Mouse (Mus musculus): ENCODE results near the gene Mms22l.
"Not testable (repeated sequence)": the region's sequence is repeated elsewhere in the genome, so short reads cannot be mapped to it uniquely, and the experiment has no call there.

The Mms22l gene

DNA sequence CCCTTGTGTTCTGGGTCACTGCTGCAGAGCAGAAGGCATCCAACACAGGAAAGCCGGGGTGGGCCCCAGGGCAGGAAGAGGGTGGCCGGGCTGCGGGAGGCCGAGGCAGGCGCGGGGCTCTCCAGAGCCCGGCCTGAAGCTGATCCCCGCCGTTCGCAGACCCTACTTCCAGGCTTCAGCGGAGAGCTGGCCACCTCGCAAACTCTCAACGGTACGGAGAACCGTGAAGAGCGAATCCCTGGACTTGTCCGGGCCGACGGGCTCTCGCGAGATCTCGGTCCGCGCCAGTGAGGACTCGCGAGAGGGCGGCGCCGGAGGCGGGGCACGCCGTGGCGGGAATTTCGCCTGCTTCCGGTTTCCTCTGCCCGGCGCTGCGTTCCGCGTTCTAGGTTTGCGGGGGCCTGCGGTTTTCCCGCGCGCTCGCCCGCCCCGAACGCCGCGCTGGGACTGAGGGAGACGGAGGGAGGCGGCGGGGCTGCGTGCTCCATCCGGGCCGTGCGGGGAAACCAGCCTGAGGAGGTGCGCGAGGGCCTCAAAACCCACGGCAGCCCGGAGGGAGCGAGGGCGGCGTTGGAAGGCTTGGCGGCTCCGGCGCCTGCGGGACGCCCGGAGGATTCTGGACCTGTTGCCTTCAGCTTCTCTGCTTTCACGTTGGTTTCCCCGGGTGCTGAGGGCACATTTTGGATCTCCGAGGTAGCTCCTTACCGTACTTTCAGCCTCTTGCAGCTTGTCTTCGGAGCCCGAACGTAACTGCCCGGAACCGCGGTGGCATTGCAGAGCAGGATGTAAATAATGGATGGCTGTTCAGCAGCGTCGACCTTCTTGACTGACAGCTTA, at the start of gene Mms22l:
Gene Mms22l, plus strand, starts transcription at position 336 of the 837 bp plus-strand sequence.
- DNase-seq (ENCODE audit: low read depth, low spot score) = peak; percentile 84

DNA sequence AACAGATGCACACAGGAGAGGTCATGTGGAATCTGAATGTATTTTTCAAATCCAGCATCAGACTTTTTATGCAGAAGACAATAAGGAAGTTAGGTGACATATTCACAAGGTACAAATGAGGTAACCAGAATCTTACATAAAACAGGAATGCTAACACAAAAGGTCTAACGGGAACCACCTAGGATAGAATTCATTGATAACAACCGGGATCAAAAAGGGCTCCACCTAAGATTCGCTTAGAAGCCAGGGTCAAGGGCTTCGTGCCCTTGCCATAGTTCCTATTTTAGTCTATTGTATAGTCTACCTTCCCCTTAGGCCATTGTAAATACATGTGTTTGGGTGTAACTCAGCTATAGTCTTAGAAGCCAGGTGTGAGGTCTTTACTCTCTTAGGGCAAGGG, 12.2 kb upstream of the Mms22l start:
- DNase-seq (ENCODE audit: low read depth, low spot score) = not testable (repeated sequence)

DNA sequence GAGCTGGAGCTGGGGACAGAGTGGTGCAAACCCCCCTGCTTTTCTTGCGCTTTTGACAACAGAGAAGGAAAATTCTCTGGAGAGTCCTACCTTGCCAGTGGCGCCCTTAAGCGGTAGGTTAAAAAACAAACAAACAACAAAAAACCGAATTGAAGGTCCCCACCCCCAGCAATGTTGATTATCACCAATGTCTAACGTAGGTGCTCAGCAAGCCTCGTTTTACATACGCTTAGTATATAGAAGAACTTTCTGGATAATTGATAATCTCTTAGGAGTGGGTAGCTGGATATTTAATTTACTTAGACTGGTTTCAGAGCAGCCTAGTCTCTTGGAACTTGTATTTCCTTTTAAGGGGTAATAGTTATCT, 685 bp downstream of the Mms22l start:
- peak; percentile 3 for DNase-seq (ENCODE audit: low read depth, low spot score)

DNA sequence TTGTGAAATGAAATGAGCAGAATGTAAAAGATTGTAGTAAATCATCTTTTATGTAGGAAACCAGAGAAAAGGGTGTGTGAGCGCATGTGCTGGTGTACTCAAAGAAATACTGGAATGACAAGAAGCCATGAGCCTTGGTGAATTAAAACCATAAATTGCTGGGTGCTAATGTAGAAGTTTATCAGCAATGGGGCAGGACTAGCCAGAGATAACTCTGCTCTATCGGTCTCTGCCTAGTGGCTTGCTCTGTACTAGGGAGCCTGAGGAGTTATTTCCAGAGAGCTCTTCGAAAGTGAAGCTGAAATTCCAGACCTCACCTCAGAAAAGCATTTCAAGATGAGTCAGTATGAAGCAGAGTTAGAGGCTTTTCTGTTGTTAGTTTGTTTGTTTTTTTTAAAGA, 12.9 kb downstream of the Mms22l start:
- DNase-seq (ENCODE audit: low read depth, low spot score) = no peak

DNA sequence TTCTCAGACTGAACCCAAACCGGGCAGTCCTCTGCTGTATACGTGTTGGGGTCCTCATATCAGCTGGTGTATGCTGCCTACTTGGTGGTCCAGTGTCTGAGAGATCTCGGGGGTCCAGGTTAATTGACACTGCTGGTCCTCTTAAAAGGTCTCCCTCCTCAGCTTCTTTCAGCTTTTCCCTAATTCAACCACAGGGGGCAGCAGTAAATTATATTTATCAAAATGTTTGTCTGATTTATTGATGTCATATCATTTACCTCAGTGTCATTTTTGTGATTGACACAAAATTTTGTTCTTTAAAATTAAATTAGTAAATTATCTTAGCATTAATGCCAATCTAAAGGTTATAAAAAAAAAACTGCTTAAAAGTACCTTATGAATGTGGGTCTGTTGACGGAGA, 40.7 kb downstream of the Mms22l start:
- no peak for DNase-seq (ENCODE audit: low read depth, low spot score)

DNA sequence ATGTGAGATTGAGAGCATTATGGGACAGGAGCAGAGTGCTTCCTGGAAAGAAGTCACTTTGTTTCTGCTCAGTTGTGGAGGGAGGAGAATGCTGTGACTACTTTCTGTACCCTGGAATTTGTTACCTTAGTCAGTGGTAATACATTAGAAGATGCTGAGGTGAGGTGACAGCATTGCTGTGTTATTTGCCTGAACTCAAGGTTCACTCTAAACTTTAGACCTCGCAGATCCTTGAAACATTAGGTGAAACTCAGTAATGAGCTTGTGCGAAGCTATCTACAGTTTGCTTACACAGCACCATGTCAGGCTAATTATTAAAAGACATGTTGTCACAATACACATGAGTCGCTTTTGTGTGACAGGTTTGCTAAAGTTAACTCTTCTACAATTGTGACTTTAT, 47.2 kb downstream of the Mms22l start:
- no peak for DNase-seq (ENCODE audit: low read depth, low spot score)

DNA sequence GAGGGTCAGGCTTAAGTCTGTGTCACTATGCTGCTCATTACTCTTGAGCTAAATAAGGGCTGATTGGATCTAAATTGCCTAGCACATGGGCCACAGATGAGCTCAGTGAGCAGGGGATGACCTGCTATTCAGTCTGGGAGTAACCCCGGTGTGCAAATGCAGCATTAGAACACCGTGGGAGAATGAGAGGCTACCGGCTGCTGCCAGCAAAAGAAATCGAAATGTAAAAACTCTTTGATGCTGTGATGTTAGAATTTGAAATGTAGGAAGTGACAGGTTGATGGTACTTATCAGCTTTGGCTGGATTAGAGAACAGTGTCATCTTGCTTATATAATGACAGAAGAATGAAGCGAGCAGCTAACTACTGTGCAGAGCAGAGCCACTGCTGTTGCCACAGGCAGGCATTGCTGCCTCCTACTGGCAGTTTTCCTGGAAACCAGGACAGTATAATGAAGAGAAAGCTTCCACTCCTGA, 48.5 kb downstream of the Mms22l start:
- DNase-seq (ENCODE audit: low read depth, low spot score) = peak; percentile 68

DNA sequence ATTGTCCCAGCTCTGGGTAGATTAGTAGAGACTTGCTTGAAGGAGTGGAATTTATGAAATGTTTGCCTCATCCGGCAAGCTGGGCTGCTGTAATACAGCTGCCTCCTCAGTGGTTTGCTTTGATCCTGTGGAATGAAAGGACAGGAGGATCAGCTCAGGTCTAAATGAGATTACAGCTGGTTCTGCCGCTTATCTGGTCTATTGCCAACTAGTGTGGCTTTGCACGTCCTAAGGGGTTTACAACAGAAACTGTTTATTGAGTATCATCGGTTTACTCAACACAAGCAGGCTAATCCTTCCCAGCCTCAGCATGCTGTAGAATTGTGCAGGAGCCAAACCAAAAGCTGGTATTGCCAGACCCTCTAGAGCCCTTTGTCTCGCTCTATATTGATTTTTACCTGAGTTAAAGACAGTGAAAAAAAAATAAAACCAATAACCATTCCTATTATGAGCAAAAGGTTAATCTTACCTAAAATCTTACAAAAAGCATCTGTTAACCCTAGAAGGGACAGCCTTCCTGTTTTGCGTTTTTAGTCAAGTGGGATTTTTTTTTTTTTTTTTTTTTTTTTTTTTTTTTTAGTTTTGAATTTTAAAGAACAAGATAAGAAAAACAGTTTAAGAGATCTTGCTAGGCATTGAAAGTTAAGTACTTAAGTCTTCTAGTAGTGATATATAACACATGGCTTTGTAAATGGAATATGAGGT, 60.0 kb downstream of the Mms22l start:
- DNase-seq (ENCODE audit: low read depth, low spot score) = no peak

DNA sequence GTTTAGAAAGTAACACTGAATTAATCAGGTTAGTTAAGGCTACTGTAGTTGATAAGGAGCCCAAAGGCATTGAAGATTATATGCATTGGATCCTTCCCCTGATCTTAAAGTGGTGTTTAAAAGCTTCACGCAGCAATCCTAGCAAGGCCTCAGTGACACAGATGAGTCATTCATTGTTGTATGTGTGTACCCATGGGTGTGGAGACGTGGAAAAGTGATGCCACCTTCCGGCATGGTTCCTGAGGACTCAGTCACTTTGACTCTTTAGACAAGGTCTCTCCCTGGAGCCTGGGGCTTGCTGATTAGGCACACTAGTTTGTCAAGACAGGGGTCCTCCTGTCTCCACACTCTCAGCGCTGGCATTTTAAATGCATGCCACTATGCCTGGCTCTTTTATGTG, 60.9 kb downstream of the Mms22l start:
- DNase-seq (ENCODE audit: low read depth, low spot score) = no peak

DNA sequence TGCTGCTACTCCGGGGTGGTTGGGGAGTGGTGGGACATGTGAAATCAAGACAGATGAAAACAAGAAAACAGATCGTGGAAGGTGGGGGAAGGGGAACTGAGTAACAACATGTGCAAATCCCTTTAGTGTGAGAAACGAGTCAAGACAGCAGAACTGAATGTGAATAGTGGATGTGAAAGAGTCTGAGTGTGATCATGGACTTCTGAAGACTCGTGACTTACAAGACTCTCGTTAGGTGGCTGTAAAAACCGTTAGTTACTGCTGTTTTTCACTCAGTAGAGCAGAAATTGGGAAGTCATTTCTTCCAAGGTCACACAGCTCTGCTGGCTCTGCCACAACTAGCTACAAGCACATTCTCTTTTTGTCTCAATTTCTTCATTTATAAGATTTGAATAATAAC, 71.8 kb downstream of the Mms22l start:
- no peak for DNase-seq (ENCODE audit: low read depth, low spot score)

DNA sequence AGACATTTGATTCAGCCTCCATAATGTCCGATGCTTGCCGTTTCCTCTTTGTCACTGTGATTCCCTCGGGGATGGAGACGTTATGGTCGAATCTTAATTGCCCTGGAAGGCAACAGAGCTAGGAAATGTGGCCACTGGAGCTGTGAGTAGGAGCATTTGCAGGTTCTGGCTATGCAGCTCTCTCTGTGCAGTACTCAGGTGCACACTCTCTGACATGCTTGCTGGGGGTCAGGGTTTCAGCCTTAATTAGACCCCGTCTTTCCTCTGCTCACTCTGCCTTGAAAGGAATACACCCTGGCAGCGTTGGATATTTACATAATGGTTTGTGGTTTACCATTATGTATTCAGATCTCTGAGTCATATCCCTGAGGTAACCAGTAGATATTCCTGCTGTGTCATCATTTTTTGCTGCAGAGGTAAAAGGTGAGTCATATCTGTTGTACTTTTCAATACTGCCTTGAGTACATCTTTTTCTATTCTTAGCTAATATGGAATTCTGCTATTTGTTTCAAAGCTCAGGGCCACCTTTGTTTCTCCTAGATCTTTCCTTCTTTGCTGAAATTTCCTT, 72.8 kb downstream of the Mms22l start:
- DNase-seq (ENCODE audit: low read depth, low spot score) = no peak

DNA sequence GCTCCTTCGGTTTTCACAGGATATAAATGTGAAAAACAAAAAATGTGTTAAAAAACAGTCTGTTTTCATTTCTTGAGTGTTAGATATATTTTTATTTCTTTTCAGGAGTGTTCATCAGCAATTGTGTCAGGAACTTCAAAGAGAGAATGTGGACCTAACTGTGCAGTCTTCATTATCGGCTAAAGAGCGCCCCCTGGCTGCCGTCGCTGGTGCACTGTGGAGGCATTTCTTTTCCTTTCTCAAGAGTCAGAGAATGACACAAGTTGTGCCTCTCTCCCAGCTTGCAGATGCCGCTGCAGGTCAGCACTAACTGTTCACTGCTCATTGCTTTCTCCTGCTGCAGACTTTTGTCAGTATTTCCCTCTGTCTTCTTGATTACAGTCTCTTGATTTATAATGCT, 78.0 kb downstream of the Mms22l start:
- DNase-seq (ENCODE audit: low read depth, low spot score) = peak; percentile 39

DNA sequence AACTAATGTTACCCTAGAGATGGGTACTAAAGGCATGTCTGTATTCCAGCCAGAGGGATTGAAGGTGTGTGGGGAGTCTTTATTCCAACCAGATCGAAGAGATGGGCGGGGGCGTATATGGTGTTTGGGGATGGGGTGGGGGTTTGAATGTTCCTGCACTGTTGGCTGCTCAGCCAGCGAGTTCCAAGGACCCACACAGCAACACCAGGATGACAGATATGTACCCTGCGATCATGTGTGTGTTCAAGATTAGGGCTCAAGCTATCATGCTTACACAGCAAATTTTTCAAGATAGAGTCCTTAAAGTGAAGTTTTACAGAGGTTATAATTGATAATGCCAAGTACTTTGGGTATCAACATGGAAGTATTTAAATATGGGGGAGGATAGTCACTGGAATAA, 81.3 kb downstream of the Mms22l start:
- no peak for DNase-seq (ENCODE audit: low read depth, low spot score)

DNA sequence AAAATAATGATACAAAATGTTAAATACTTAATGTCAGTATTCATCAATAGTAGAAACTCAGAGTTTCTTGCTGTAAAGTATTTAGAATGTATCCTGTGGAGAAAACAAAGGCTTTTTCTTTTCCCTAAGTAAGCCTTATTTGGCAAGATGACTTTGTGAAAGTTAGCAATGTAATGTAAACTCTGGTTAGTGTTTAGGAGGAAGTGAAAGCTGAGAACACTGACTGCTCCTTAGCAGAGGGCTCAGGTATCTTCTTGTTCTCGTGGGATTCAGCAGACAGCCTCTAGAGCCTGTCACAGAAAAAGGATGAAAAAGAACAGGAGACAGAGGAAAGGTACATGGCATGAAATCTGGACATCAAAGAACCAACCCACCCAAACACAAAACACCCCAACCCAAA, 86.0 kb downstream of the Mms22l start:
- DNase-seq (ENCODE audit: low read depth, low spot score) = no peak

DNA sequence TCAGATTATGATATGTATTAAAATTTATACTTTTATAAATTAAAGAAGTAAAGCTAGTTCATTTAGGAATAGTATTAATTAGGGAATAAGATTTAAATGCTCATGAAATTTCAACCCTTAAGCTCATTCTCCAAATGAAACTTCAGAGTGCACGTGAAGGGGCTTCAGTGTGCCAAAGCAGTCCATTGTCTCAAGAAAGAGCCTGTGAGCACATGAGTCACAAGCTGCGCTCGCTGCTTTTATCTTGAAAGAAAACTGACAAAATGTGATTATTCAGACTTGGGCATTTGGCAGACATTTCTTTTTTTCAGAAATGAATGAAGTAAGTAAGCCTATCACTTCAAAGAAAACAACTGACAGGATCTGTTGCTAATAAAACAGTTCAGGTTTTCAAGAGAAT, 87.7 kb downstream of the Mms22l start:
- no peak for DNase-seq (ENCODE audit: low read depth, low spot score)

DNA sequence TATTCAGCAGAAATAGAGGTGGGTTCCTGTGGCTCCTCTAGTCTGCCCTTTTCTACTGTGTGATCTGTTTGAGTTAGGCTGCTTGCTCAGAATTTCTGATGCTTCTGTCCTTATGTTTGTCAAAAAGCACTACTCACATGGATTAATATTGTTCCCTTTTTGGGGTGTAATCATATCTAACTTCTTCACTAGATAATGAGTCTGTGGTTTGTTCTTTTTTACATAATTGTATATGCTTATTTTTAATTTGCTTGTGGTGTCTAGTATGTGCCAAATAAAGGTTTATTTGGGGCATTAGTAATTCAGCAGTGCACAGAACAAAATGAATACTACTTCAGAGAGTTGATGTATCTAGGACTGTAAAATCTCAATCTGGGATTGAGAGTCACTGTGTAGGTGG, 98.6 kb downstream of the Mms22l start:
- no peak for DNase-seq (ENCODE audit: low read depth, low spot score)

DNA sequence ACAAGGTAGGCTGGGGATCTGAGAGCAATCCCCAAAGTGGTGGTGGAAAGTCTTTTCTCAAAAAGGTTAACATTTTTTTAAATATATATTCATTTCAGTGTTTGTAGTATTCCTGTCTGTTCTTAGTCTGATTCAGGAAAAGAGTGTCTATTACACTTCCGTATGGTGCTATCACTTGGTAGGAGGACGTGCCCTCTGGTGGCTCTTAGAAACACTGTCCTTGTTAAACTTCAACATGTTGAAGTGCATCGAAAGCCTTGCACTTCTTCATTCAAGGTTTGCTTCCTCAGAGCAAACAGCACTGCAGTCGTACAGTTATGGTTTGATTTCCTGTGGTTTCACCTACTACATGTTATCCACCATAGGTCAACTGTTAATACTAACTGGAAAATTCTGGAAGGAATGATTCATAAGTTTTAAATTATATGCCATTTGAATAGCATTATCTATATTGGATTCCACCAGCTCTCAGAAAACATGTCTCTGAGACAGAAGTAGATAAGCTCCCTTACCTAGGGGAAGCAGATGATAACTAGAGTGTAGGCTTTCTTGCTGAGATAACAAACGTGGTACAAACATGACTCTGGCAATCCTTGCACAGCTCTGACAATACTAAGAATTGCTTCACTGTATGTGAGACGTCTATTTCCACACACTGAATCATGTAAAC, 100.8 kb downstream of the Mms22l start:
- no peak for DNase-seq (ENCODE audit: low read depth, low spot score)

DNA sequence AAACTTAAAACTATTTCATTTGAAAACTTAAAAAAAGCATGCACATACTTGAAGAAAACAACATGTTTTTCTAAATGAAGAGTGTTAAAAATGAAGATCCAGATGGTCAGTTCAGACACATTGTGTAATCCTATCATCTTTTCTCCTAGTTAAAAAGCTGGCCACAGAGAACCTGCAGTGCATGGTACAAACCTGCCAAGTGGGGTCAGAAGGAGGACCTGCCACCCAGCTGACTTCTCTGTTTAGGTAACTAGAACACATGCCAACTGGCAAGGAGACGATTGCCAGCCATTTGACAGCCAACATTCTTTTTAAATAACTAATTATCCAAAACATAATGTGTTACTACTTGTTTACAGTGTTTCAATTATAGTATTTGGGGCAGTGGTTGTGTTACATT, 102.4 kb downstream of the Mms22l start:
- no peak for DNase-seq (ENCODE audit: low read depth, low spot score)

DNA sequence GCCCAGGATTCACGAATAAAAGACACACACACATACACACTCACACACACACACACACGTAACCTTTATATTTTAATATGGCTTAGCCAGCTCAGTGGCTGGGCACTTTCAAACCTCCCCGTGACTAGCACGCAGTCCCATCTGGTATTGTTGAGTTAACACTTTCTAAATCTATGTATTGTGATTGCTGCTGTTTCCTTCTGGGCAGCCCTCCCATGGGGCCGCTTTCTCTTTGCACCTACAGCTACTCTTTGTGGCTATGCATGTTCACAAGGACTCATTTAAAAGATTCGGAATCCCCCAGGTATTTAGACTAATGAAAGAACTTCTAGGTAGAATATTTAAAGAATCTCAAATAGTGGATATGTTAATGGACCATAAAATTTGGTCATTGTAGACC, 105.5 kb downstream of the Mms22l start:
- DNase-seq (ENCODE audit: low read depth, low spot score) = no peak

DNA sequence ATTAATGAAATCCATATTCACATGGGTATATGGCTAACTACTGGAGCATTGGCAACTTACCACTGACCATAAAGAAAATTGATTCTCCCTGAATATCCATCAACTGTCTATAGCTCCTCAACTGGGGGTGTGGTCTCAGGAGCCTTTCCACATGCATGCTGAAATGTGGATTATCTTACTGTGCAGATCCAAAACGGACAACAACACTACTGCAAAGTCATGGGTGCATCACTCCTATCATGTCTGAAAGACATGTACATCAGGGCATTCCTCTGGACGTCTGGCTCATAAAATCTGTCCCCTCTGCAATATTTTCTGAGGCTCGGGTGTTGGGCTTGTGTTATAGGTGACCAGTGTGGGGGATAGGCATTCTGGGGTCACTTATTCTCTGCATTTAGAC, 112.8 kb downstream of the Mms22l start:
- DNase-seq (ENCODE audit: low read depth, low spot score) = no peak

DNA sequence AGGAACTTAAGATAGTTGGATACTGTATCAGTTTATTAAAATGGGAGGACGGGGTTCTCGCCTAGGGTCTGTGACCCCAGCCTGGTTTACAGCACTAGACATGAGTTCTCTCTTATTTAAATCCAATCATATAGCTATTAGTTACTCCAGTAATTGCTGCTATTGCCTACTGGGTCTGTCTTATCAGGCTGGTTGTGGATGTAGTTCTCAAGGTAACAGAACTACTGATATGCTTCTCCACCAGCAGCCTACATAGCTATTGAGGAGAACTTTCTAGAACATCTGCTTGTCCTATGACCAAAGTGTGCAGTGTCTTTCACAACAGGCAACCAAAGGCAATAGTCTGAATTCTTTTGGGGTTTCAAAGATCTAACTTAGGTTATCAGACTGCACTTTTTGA, 113.3 kb downstream of the Mms22l start:
- no peak for DNase-seq (ENCODE audit: low read depth, low spot score)

DNA sequence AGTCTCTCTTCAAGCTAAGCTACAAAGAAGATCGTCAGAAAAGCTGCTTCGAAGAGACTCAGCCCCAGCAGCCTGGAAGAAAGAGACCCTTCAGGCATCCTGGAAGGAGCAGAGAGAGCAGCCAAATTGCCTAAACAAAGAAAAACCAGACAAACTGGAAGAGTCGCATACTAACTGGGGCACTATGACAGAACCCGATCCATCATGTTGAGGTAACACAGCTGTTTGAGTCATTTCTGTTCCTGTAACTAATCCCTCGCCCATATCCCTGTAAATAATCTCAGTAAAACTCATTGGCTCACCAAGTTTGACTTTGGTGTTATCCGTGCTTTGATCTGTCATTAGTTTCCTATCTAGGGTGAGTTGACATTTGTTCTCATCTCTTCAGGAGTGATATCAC, 123.8 kb downstream of the Mms22l start:
- DNase-seq (ENCODE audit: low read depth, low spot score) = no peak

All from telencephalon, adult 2 months (tissue).